Mouse (Mus musculus) midbrain, embryonic 15.5 days (tissue): ENCODE results near the gene Specc1. TPM values are rescaled to one million over a fixed set of nuclear protein-coding genes. Genes with fewer than 3 reads are reported as not detected.

Experiments used
- ATAC-seq: fragments of 200-750 bp; cut with Nextera tagmentation; replicated peaks from 2 replicates; pipeline ENCODE4 v1.8.0; 2017; ENCODE audit warnings: moderate TSS enrichment
- H3K27ac ChIP-seq: fragments of 300-500 bp; sonication (generic); 2 replicates; pipeline ENCODE4 v1.5.1; 2015; ENCODE audit warnings: mild to moderate bottlenecking, inconsistent platforms
- H3K27me3 ChIP-seq: fragments of 300-500 bp; sonication (generic); replicated peaks from 2 replicates; pipeline ENCODE4 v1.6.1; 2015; ENCODE audit warnings: inconsistent platforms
- H3K36me3 ChIP-seq: fragments of 300-500 bp; sonication (generic); replicated peaks from 2 replicates; pipeline ENCODE4 v1.6.1; 2015; ENCODE audit warnings: inconsistent platforms
- H3K4me1 ChIP-seq: fragments of 300-500 bp; sonication (generic); 2 replicates; pipeline ENCODE4 v1.6.1; 2015; ENCODE audit warnings: inconsistent platforms
- H3K4me2 ChIP-seq: fragments of 300-500 bp; sonication (generic); 2 replicates; pipeline ENCODE4 v1.6.1; 2015; ENCODE audit warnings: inconsistent platforms, mild to moderate bottlenecking, moderate library complexity
- H3K4me3 ChIP-seq: fragments of 300-500 bp; sonication (generic); 2 replicates; pipeline ENCODE4 v1.5.1; 2015; ENCODE audit warnings: mild to moderate bottlenecking, inconsistent platforms
- H3K9ac ChIP-seq: fragments of 300-500 bp; sonication (generic); 2 replicates; pipeline ENCODE4 v1.6.1; 2015; ENCODE audit warnings: mild to moderate bottlenecking, inconsistent platforms
- H3K9me3 ChIP-seq: fragments of 300-500 bp; sonication (generic); 2 replicates; pipeline ENCODE4 v1.6.1; 2016; ENCODE audit warnings: inconsistent platforms
- WGBS: fragments of 180-500 bp; shearing (Covaris S2); methylation state at CpG from one replicate; pipeline ENCODE4 v1.1.7; 2015; ENCODE audit warnings: mixed read lengths; 5-methylcytosine and 5-hydroxymethylcytosine counted together
- polyA plus RNA-seq: library from polyadenylated mRNA; unstranded; fragments of >200 nt; fragmentation: Nextera tagmentation; extraction: Ambion mirVana; gene quantifications from 2 replicates; pipeline ENCODE4 v1.2.1, GENCODE M21; 2015

Specc1 gene
- polyA plus RNA-seq, 1 experiment from 2014 or later = 11.3 TPM

DNA sequence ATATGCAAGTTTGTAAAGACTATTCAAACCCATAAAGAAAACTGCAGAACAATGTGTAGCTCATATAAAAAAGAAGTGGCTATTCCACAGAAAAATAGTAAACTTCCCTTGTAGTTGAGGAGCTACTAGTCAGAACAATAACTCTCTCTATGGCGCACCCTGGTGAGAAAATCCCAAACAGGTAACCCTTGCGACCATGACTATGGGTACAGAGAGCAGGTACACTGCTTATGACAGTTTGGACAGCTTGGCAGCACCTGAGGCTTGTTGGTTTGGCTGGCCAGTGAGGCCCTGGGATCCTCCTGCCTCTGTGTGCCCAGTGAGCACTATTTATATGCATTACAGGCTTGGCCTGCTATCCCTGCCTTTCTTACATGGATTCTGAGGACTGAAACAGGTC is 89.4 kb downstream of the Specc1 start:
- Histone ChIP-seq H3K4me3 (no peak overlapping the region), H3K9me3 (no peaks in the 10 kb centered on the region), H3K4me2 (no peak overlapping the region), H3K9ac (no peak overlapping the region), H3K27me3 (no peaks in the 10 kb centered on the region), H3K27ac (no peak overlapping the region), H3K4me1 (no peaks in the 10 kb centered on the region), H3K36me3 (no peaks in the 10 kb centered on the region)
- ATAC-seq = no peak
- 55% methylated on average over 2 of the region's 2 CpGs for WGBS

DNA sequence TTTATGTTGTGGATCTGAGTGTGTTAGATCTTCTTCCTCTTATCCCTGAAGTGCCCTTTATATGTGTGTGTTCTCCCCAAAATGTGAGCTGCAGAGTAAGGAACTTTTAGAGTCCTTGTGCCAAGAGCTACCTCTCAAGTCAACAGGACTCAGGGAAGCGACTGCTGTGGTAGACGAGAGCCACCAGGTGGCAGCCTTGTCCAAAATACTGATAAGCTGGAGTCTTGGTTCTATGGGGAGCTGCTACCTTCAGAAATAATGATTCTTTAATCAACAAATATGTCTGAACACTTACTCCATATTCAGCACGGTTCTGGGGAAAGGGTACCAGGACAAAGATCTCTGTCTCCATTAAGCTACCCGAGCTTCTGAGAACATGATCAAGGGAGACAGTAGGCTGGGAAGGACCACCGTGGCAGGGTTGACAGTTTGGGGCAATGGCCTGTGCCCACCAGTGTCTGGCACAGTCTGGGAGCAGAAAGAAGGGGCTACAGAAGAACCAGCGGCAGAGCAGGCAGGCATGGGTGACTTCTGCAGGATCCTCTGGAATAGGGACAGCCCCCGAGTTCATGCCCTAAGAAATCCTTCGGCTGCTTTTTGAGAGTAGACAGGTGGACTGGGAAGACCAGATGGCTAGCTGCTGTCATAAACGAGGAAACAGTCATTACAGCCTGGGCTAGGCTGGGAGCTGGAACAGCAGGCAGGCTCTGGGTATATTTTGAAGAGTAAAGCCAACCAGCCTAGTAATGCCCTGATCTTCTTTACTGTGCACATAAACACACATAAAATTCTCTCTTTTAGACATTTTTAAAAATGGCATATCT is 91.5 kb downstream of the Specc1 start:
- no peaks in the 10 kb centered on the region for H3K9me3 ChIP-seq
- H3K4me3 ChIP-seq = no peak overlapping the region
- no peak overlapping the region for H3K27ac ChIP-seq
- H3K9ac ChIP-seq = no peak overlapping the region
- H3K4me2 ChIP-seq = no peak overlapping the region
- ATAC-seq = no peak
- H3K27me3 ChIP-seq = no peaks in the 10 kb centered on the region
- H3K4me1 ChIP-seq = no peaks in the 10 kb centered on the region
- WGBS = 44% methylated on average over 9 of the region's 9 CpGs
- no peaks in the 10 kb centered on the region for H3K36me3 ChIP-seq

GRCm38 (mm10) chr11:62049170-62049569 is 92.6 kb downstream of the Specc1 start:
- H3K36me3 ChIP-seq = no peaks in the 10 kb centered on the region
- no peaks in the 10 kb centered on the region for H3K9me3 ChIP-seq
- H3K4me3 ChIP-seq = no peak overlapping the region
- H3K4me1 ChIP-seq = no peaks in the 10 kb centered on the region
- no peak overlapping the region for H3K4me2 ChIP-seq
- H3K27ac ChIP-seq = no peak overlapping the region
- no peaks in the 10 kb centered on the region for H3K27me3 ChIP-seq
- ATAC-seq = no peak
- no peak overlapping the region for H3K9ac ChIP-seq

- no peak overlapping the region for H3K9ac ChIP-seq
- no peak for ATAC-seq
- H3K27ac ChIP-seq = no peak overlapping the region
- no peak overlapping the region for H3K4me3 ChIP-seq
- WGBS = 56% methylated on average over 8 of the region's 8 CpGs
- no peak overlapping the region for H3K4me2 ChIP-seq
- no peaks in the 10 kb centered on the region for H3K27me3 ChIP-seq
- H3K36me3 ChIP-seq = no peaks in the 10 kb centered on the region
- no peaks in the 10 kb centered on the region for H3K4me1 ChIP-seq
- no peaks in the 10 kb centered on the region for H3K9me3 ChIP-seq
These were observed 94.1 kb downstream of the Specc1 start for GRCm38 (mm10) chr11:62050356-62051330.

GRCm38 (mm10) chr11:62051487-62051886 is 94.9 kb downstream of the Specc1 start:
- Histone ChIP-seq H3K27me3 (no peaks in the 10 kb centered on the region), H3K36me3 (no peaks in the 10 kb centered on the region), H3K9ac (no peak overlapping the region), H3K4me3 (no peak overlapping the region), H3K4me1 (no peaks in the 10 kb centered on the region), H3K4me2 (no peak overlapping the region), H3K9me3 (no peaks in the 10 kb centered on the region), H3K27ac (no peak overlapping the region)
- ATAC-seq = no peak
- 92% methylated on average over 4 of the region's 4 CpGs for WGBS

DNA sequence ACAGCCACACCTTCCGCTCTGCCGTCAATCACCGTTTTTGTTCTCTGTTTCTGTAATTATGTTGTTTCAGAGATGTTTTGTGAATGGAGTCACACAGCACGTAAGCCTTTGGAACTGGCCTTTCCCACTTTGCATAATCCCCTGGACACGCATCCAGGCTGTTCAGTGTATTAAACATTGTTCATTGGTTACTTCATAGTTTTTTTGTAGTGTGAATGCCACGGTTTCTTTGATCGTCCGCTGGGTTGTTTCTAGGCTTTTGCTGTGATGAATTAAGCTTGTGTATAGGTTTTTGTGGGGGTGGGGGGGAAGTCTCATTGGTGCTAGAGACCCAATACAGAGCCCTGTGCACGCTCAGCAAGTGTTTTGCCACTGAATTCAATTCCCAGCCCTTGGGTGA is 97.4 kb downstream of the Specc1 start:
- Histone ChIP-seq H3K27ac (no peak overlapping the region), H3K4me2 (no peak overlapping the region), H3K9me3 (no peaks in the 10 kb centered on the region), H3K4me1 (no peaks in the 10 kb centered on the region), H3K27me3 (no peaks in the 10 kb centered on the region), H3K9ac (no peak overlapping the region), H3K4me3 (no peak overlapping the region), H3K36me3 (no peaks in the 10 kb centered on the region)
- no peak for ATAC-seq
- WGBS = 7% methylated on average over 9 of the region's 9 CpGs

DNA sequence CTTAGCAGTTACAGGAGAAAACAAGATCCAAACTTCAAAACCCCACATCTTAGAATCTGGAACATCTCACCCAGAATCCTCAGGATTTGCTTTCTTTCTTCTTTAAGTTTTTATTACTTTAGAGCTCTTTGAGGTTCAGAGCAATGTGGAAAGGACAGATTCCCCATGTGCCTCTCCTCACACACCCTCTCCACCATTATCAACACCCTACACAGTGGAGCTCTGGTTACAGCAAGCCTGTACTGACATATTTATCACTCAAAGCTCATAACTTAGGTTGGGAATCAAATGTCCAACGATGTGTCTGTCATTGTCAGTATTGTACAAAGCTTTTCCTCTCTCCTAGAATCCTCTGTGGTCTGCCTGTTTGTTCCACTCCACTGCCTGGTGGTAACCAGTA is 108.0 kb downstream of the Specc1 start:
- H3K4me3 ChIP-seq = no peak overlapping the region
- H3K36me3 ChIP-seq = no peaks in the 10 kb centered on the region
- WGBS = 55% methylated on average over 1 of the region's 1 CpGs
- no peaks in the 10 kb centered on the region for H3K9me3 ChIP-seq
- no peak overlapping the region for H3K27ac ChIP-seq
- no peaks in the 10 kb centered on the region for H3K27me3 ChIP-seq
- no peak for ATAC-seq
- no peak overlapping the region for H3K4me2 ChIP-seq
- H3K4me1 ChIP-seq = no peaks in the 10 kb centered on the region
- H3K9ac ChIP-seq = no peak overlapping the region

GRCm38 (mm10) chr11:62065655-62066054 is 109.1 kb downstream of the Specc1 start:
- H3K27me3 ChIP-seq = no peaks in the 10 kb centered on the region
- no peaks in the 10 kb centered on the region for H3K4me1 ChIP-seq
- no peak overlapping the region for H3K27ac ChIP-seq
- ATAC-seq = no peak
- 75% methylated on average over 6 of the region's 6 CpGs for WGBS
- no peak overlapping the region for H3K9ac ChIP-seq
- H3K4me2 ChIP-seq = no peak overlapping the region
- H3K36me3 ChIP-seq = no peaks in the 10 kb centered on the region
- no peak overlapping the region for H3K4me3 ChIP-seq
- H3K9me3 ChIP-seq = no peaks in the 10 kb centered on the region

DNA sequence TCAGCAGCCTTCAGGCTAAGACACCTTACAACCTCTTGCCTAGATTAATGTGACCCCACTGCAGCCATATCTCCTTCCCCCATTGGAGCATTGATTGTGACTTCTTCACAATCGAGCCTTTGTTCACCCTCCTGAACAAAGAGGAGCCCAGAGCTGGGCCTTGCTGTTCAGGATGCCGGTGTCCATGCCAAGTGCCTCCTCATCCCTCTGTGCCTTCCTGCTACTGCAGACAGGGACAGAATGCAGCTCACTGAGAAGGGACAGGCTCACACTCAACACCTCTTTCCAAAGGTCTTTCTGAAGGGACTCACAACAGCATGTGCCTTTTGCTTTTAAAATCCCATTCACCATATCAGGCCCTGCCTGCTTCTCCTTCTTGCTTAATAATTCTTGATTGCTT is 113.0 kb downstream of the Specc1 start:
- no peak overlapping the region for H3K27ac ChIP-seq
- H3K9me3 ChIP-seq = no peaks in the 10 kb centered on the region
- no peak for ATAC-seq
- H3K9ac ChIP-seq = no peak overlapping the region
- no peaks in the 10 kb centered on the region for H3K36me3 ChIP-seq
- WGBS = 24% methylated on average over 2 of the region's 2 CpGs
- no peak overlapping the region for H3K4me3 ChIP-seq
- H3K4me2 ChIP-seq = no peak overlapping the region
- no peaks in the 10 kb centered on the region for H3K4me1 ChIP-seq
- no peaks in the 10 kb centered on the region for H3K27me3 ChIP-seq

DNA sequence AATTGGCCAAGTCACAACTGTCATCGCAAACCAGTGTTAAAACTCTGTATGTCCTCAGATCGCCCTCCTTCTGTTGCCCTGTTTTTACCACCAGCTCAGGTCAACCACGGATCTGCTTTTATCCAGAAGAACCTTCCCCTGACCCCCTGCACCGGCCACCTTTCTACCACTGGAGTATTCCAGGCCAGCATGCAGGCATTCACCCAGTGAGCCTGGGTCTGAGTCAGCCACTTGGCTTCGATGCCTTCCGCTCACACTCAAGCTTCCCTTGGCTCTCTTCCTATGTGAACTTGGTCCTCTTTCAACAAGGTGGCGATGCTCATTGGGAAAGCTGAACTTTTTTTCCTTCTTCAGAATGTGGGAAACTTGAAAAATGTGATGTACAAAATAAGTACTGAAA is 113.6 kb downstream of the Specc1 start:
- no peak overlapping the region for H3K27ac ChIP-seq
- no peaks in the 10 kb centered on the region for H3K4me1 ChIP-seq
- no peaks in the 10 kb centered on the region for H3K27me3 ChIP-seq
- no peak overlapping the region for H3K9ac ChIP-seq
- no peaks in the 10 kb centered on the region for H3K36me3 ChIP-seq
- no peak overlapping the region for H3K4me3 ChIP-seq
- WGBS = 82% methylated on average over 7 of the region's 7 CpGs
- no peaks in the 10 kb centered on the region for H3K9me3 ChIP-seq
- H3K4me2 ChIP-seq = no peak overlapping the region
- no peak for ATAC-seq

GRCm38 (mm10) chr11:62072406-62072805 is 115.8 kb downstream of the Specc1 start:
- ATAC-seq = no peak

GRCm38 (mm10) chr11:62073575-62074140 is 117.1 kb downstream of the Specc1 start:
- 90% methylated on average over 7 of the region's 7 CpGs for WGBS

More at GRCm38 (mm10) chr11:62072406-62072805, 115.8 kb downstream of the Specc1 start:
- WGBS = 84% methylated on average over 3 of the region's 3 CpGs
- Histone ChIP-seq H3K27me3 (no peaks in the 10 kb centered on the region), H3K4me1 (peaks cover 3% of the 10 kb centered on the region; the same call in 1 of the 2 replicates), H3K36me3 (no peaks in the 10 kb centered on the region), H3K4me3 (no peak overlapping the region), H3K9ac (no peak overlapping the region), H3K27ac (no peak overlapping the region), H3K9me3 (no peaks in the 10 kb centered on the region), H3K4me2 (no peak overlapping the region)

More at GRCm38 (mm10) chr11:62073575-62074140, 117.1 kb downstream of the Specc1 start:
- no peaks in the 10 kb centered on the region for H3K27me3 ChIP-seq
- no peaks in the 10 kb centered on the region for H3K9me3 ChIP-seq
- no peak for ATAC-seq
- no peak overlapping the region for H3K9ac ChIP-seq
- H3K4me2 ChIP-seq = no peak overlapping the region
- no peaks in the 10 kb centered on the region for H3K36me3 ChIP-seq
- no peak overlapping the region for H3K27ac ChIP-seq
- H3K4me1 ChIP-seq = peaks cover 6% of the 10 kb centered on the region
- no peak overlapping the region for H3K4me3 ChIP-seq
